Mouse (Mus musculus) testis, adult 2 months (tissue): ENCODE results near the gene Gcdh.

Experiments
- CTCF ChIP-seq: fragments of 200-500 bp; IDR thresholded peaks from 2 replicates; pipeline ENCODE4 v1.5.1; 2012; ENCODE audit warnings: low read depth, mild to moderate bottlenecking, inconsistent platforms, low read length, moderate library complexity; ENCODE audit not compliant: control insufficient read depth, insufficient read depth, insufficient replicate concordance
- POLR2A ChIP-seq: fragments of 200-500 bp; IDR thresholded peaks from 2 replicates; pipeline ENCODE4 v1.6.1; 2012; ENCODE audit warnings: low read depth, mild to moderate bottlenecking, inconsistent platforms, low read length, moderate library complexity; ENCODE audit not compliant: control insufficient read depth

DNA sequence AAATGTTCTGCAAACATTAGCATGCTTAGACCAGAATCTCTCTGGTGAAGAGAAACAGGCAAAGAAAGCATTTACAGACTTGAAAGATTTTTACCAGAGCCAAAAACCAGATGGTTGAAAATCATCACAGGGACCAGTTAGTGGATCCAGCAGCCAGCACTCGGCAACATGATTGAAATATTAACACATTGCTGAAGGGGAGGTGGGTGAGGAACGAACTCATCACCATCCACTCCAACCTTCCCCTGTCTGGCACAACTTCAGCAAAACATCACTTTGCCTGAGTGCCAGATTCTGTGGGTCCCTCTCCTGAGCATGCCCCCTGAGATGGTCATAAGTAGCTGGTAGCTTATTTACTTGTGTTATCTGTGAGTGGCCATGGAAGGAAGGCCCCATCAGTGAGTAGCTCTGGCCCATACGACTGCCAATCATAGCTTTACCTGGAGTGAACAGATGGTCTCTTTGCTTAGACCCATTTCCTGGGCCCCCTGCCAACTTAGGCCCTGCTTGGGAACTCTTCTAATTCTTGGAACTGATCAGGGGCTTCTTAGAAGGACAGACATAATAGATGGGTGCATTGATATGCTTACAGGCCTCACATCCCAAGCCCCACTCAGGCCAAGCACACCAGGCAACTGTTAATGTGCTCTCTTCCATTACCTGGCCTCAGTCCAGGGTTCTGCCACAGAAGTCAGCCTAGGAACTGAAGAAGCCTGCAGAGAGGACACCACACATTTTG is 16.3 kb downstream of the Gcdh start:
- no peak for TF ChIP-seq CTCF
- TF ChIP-seq POLR2A: no peak
